Mouse (Mus musculus) neural tube, embryonic 13.5 days (tissue): ENCODE measurements around the gene Foxk1. TPM values are rescaled to one million over a fixed set of nuclear protein-coding genes. Genes with fewer than 3 reads are reported as not detected.

Experiments
- ATAC-seq: fragments of 200-750 bp; cut with Nextera tagmentation; 2 replicates; pipeline ENCODE4 v1.8.0; 2017; ENCODE audit warnings: low read depth, mild to moderate bottlenecking, moderate TSS enrichment, moderate library complexity
- H3K27ac ChIP-seq: fragments of 300-500 bp; sonication (generic); replicated peaks from 2 replicates; pipeline ENCODE4 v1.5.1; 2015; ENCODE audit warnings: moderate library complexity, mild to moderate bottlenecking, inconsistent platforms
- H3K27me3 ChIP-seq: fragments of 300-500 bp; sonication (generic); 2 replicates; pipeline ENCODE4 v1.6.1; 2015; ENCODE audit warnings: mild to moderate bottlenecking, inconsistent platforms
- H3K36me3 ChIP-seq: fragments of 300-500 bp; sonication (generic); 2 replicates; pipeline ENCODE4 v1.6.1; 2015; ENCODE audit warnings: mild to moderate bottlenecking, inconsistent platforms
- H3K4me1 ChIP-seq: fragments of 300-500 bp; sonication (generic); replicated peaks from 2 replicates; pipeline ENCODE4 v1.6.1; 2015; ENCODE audit warnings: inconsistent platforms
- H3K4me2 ChIP-seq: fragments of 300-500 bp; sonication (generic); 2 replicates; pipeline ENCODE4 v1.6.1; 2015; ENCODE audit warnings: inconsistent platforms, mild to moderate bottlenecking, moderate library complexity
- H3K4me3 ChIP-seq: fragments of 300-500 bp; sonication (generic); 2 replicates; pipeline ENCODE4 v1.5.1; 2015; ENCODE audit warnings: mild to moderate bottlenecking, inconsistent platforms
- H3K9ac ChIP-seq: fragments of 300-500 bp; sonication (generic); 2 replicates; pipeline ENCODE4 v1.6.1; 2015; ENCODE audit warnings: moderate library complexity, mild to moderate bottlenecking, inconsistent platforms
- H3K9me3 ChIP-seq: fragments of 300-500 bp; sonication (generic); 2 replicates; pipeline ENCODE4 v1.6.1; 2016; ENCODE audit warnings: inconsistent platforms
- WGBS: fragments of 180-500 bp; shearing (Covaris S2); methylation state at CpG from one replicate; pipeline ENCODE4 v1.1.7; 2015; 5-methylcytosine and 5-hydroxymethylcytosine counted together
- polyA plus RNA-seq: library from polyadenylated mRNA; unstranded; fragments of >200 nt; fragmentation: Nextera tagmentation; extraction: Ambion mirVana; gene quantifications from 2 replicates; pipeline ENCODE4 v1.2.1, GENCODE M21; 2015

Foxk1 gene
- polyA plus RNA-seq, 1 experiment from 2014 or later = 7.2 TPM

- no peak overlapping the region for H3K9ac ChIP-seq
- no peak for ATAC-seq
These were observed 9.1 kb downstream of the Foxk1 start for GRCm38 (mm10) chr5:142410348-142410747.

GRCm38 (mm10) chr5:142412678-142413385, 11.5 kb downstream of the Foxk1 start:
- H3K4me2 ChIP-seq = no peak overlapping the region
- H3K36me3 ChIP-seq = peaks cover 9% of the 10 kb centered on the region; the same call in 1 of the 2 replicates
- WGBS = 57% methylated on average over 6 of the region's 6 CpGs
- peaks cover 75% of the 10 kb centered on the region for H3K4me1 ChIP-seq
- H3K27me3 ChIP-seq = peaks cover 4% of the 10 kb centered on the region; the same call in 1 of the 2 replicates
- no peak overlapping the region for H3K27ac ChIP-seq
- no peak overlapping the region for H3K4me3 ChIP-seq
- 0 out of 2 replicates have a peak overlapping the region, but pooled peaks have one; percentile 2 for H3K9ac ChIP-seq
- H3K9me3 ChIP-seq = no peaks in the 10 kb centered on the region
- no peak for ATAC-seq

More at GRCm38 (mm10) chr5:142410348-142410747, 9.1 kb downstream of the Foxk1 start:
- Histone ChIP-seq H3K4me3 (no peak overlapping the region), H3K27me3 (peaks cover 4% of the 10 kb centered on the region; the same call in 1 of the 2 replicates), H3K4me2 (no peak overlapping the region), H3K27ac (peak overlapping the region; percentile 43), H3K4me1 (peaks cover 80% of the 10 kb centered on the region), H3K9me3 (no peaks in the 10 kb centered on the region), H3K36me3 (peaks cover 27% of the 10 kb centered on the region; the same call in 1 of the 2 replicates)
- 40% methylated on average over 7 of the region's 7 CpGs for WGBS

DNA sequence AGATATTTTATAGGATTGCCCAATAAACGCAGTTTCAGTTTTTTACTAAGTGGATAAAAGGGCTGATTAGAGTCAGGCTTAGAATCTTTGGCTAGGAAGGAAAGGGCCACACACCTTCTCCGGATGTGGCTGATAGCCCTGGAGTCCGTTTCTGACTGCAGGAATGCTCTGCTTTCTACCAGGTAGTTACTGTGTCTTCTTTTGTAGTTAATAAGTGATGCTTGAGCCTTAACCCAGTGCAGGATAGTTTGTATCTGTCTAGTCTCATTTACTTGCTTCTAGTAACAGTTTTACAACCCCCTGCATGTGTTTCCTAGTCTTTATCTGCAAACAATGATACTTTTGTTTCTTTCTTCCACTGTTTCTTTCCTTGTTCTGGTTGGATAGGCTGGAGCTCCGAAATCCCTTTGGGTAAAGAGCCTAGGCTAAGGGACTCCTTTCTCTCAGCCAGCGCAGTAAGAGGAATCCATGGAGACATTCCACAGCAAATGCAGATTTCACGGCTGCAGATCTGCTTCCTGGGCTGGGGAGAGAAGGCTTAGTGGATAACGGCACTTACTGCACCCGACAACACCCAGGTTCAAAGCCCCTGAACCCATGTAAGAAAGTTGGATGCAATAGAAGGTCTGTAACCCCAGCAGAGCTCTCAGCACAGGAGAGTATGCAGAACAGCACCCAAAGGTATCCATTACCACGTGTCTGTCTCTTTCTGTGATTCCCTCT, 12.6 kb downstream of the Foxk1 start:
- Histone ChIP-seq H3K9ac (0 out of 2 replicates have a peak overlapping the region, but pooled peaks have one; percentile 23), H3K4me2 (no peak overlapping the region), H3K4me3 (no peak overlapping the region), H3K4me1 (peaks cover 66% of the 10 kb centered on the region), H3K36me3 (peaks cover 9% of the 10 kb centered on the region; the same call in 1 of the 2 replicates), H3K27me3 (peaks cover 4% of the 10 kb centered on the region; the same call in 1 of the 2 replicates), H3K27ac (peak overlapping the region; percentile 38; the same call in 1 of the 2 replicates), H3K9me3 (no peaks in the 10 kb centered on the region)
- ATAC-seq = no peak
- 22% methylated on average over 9 of the region's 9 CpGs for WGBS

- Histone ChIP-seq H3K27me3 (peaks cover 4% of the 10 kb centered on the region; the same call in 1 of the 2 replicates), H3K4me1 (peaks cover 50% of the 10 kb centered on the region), H3K9ac (no peak overlapping the region), H3K9me3 (no peaks in the 10 kb centered on the region), H3K27ac (no peak overlapping the region), H3K36me3 (peaks cover 19% of the 10 kb centered on the region), H3K4me2 (no peak overlapping the region), H3K4me3 (no peak overlapping the region)
- ATAC-seq = no peak; the same call in 1 of the 2 replicates
- 16% methylated on average over 6 of the region's 6 CpGs for WGBS
These were observed 14.1 kb downstream of the Foxk1 start for GRCm38 (mm10) chr5:142415401-142415800.

DNA sequence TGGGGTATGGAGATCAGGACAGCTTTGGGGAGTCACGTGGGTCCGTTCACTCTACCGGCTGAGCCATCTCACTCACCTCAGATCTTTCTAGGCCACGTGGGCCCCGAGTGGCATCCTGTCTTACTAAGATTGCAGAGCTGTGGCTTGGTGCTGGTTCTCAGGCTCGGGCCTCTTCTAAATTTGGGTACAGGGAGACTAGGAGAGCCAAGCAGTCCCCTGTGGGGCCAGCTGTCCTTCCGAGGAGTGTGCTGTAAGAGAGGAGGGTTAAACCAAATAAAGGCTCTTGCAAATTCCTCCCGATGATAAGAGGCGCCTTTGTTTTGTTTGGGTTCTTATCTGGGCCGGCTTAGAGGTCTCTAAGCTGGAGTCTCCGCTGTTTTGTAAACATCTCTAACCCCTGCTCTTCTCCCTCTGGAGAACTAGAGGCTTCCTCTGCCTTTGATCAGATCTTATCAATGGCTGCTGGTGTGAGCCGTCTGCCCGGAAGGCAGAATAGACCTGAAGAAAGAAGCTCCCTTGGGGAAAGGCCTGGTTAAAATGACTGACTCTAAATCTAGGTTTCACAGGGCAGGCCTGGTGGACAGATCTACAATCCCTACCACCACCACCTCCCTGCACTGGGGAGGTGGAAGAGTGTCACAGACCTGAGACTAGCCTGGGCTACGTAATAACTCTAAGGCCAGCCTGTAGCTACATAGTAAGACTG, 14.9 kb downstream of the Foxk1 start:
- peak overlapping the region; percentile 43 for H3K27ac ChIP-seq
- no peak for ATAC-seq
- H3K36me3 ChIP-seq = peaks cover 25% of the 10 kb centered on the region
- H3K27me3 ChIP-seq = peaks cover 4% of the 10 kb centered on the region; the same call in 1 of the 2 replicates
- H3K9ac ChIP-seq = no peak overlapping the region
- WGBS = 35% methylated on average over 14 of the region's 14 CpGs
- H3K4me3 ChIP-seq = no peak overlapping the region
- H3K9me3 ChIP-seq = no peaks in the 10 kb centered on the region
- no peak overlapping the region for H3K4me2 ChIP-seq
- H3K4me1 ChIP-seq = peaks cover 43% of the 10 kb centered on the region

DNA sequence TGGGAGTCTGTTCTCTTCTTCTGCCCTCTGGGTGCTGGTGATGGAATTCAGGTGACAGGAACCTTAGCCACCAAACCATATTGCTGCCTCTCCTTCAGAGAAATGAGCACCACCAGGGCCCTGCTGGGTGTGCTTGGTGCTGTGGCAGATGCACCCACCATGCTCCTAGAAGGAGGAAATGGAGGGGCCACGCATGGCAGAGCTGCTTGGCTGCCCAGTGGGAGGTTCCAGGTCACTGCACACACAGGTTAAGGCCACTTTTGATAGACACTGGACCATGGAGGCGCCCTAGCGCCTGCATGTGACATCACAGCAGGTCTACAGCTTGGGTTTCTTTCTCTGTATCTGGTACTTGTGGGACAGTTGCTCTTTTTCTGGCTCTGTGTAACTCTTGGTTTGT, 15.8 kb downstream of the Foxk1 start:
- Histone ChIP-seq H3K36me3 (peaks cover 21% of the 10 kb centered on the region), H3K9ac (no peak overlapping the region), H3K4me2 (no peak overlapping the region), H3K9me3 (no peaks in the 10 kb centered on the region), H3K4me1 (peaks cover 45% of the 10 kb centered on the region), H3K27ac (no peak overlapping the region), H3K4me3 (no peak overlapping the region), H3K27me3 (peaks cover 4% of the 10 kb centered on the region; the same call in 1 of the 2 replicates)
- WGBS = 85% methylated on average over 3 of the region's 3 CpGs
- no peak for ATAC-seq

- WGBS = 75% methylated on average over 9 of the region's 9 CpGs
- Histone ChIP-seq H3K4me1 (peaks cover 47% of the 10 kb centered on the region), H3K4me3 (no peak overlapping the region), H3K27ac (no peak overlapping the region), H3K4me2 (no peak overlapping the region), H3K9me3 (no peaks in the 10 kb centered on the region), H3K27me3 (peaks cover under 1% of the 10 kb centered on the region; the same call in 1 of the 2 replicates), H3K9ac (no peak overlapping the region), H3K36me3 (peaks cover 16% of the 10 kb centered on the region)
- ATAC-seq = no peak
These were observed 16.6 kb downstream of the Foxk1 start for GRCm38 (mm10) chr5:142417876-142418275.

GRCm38 (mm10) chr5:142418419-142418818, 17.1 kb downstream of the Foxk1 start:
- Histone ChIP-seq H3K27me3 (no peaks in the 10 kb centered on the region), H3K27ac (no peak overlapping the region), H3K36me3 (peaks cover 16% of the 10 kb centered on the region), H3K9me3 (no peaks in the 10 kb centered on the region), H3K4me2 (no peak overlapping the region), H3K4me3 (no peak overlapping the region), H3K9ac (no peak overlapping the region), H3K4me1 (peaks cover 47% of the 10 kb centered on the region)
- ATAC-seq = no peak
- 98% methylated on average over 4 of the region's 4 CpGs for WGBS

DNA sequence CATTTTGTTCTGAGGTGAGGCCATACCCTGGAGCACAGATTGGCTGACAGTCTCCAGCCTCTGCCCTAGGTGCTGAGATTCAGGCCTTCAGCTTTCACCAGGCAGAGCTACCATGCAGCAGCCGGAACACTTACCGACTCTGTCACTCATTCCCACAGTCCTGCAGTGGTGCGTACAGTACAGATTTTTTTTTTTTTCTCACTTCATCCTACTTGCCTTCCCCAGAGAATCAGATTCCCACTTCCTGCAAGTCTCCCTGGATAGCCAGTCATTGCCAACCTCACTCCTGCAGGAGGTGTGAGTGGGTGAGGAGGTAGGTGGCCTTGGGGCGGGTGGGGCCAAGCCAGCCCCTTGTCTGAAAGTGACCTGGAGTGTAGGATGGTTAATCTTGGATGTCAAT, 19.0 kb downstream of the Foxk1 start:
- no peaks in the 10 kb centered on the region for H3K27me3 ChIP-seq
- H3K9ac ChIP-seq = no peak overlapping the region
- WGBS = 95% methylated on average over 4 of the region's 4 CpGs
- H3K9me3 ChIP-seq = no peaks in the 10 kb centered on the region
- H3K4me1 ChIP-seq = peaks cover 47% of the 10 kb centered on the region
- peaks cover 16% of the 10 kb centered on the region for H3K36me3 ChIP-seq
- no peak overlapping the region for H3K4me3 ChIP-seq
- no peak overlapping the region for H3K4me2 ChIP-seq
- ATAC-seq = no peak
- H3K27ac ChIP-seq = no peak overlapping the region

- H3K9ac ChIP-seq = no peak overlapping the region
- no peak overlapping the region for H3K27ac ChIP-seq
- WGBS = 78% methylated on average over 9 of the region's 9 CpGs
- no peak for ATAC-seq
- peaks cover 41% of the 10 kb centered on the region for H3K4me1 ChIP-seq
- H3K36me3 ChIP-seq = peaks cover 16% of the 10 kb centered on the region
- H3K4me2 ChIP-seq = no peak overlapping the region
- H3K9me3 ChIP-seq = no peaks in the 10 kb centered on the region
- no peaks in the 10 kb centered on the region for H3K27me3 ChIP-seq
- no peak overlapping the region for H3K4me3 ChIP-seq
These were observed 19.6 kb downstream of the Foxk1 start for GRCm38 (mm10) chr5:142420920-142421319.

GRCm38 (mm10) chr5:142421886-142422285, 20.6 kb downstream of the Foxk1 start:
- no peak overlapping the region for H3K27ac ChIP-seq
- no peak for ATAC-seq
- H3K9ac ChIP-seq = no peak overlapping the region
- no peak overlapping the region for H3K4me2 ChIP-seq
- WGBS = 91% methylated on average over 5 of the region's 5 CpGs
- no peaks in the 10 kb centered on the region for H3K9me3 ChIP-seq
- peaks cover 16% of the 10 kb centered on the region for H3K36me3 ChIP-seq
- H3K4me3 ChIP-seq = no peak overlapping the region
- H3K27me3 ChIP-seq = no peaks in the 10 kb centered on the region
- H3K4me1 ChIP-seq = peaks cover 39% of the 10 kb centered on the region

GRCm38 (mm10) chr5:142423141-142423540, 21.8 kb downstream of the Foxk1 start:
- H3K9me3 ChIP-seq = no peaks in the 10 kb centered on the region
- peak overlapping the region; percentile 46 for H3K27ac ChIP-seq
- no peak for ATAC-seq
- no peak overlapping the region for H3K4me2 ChIP-seq
- no peak overlapping the region for H3K9ac ChIP-seq
- H3K27me3 ChIP-seq = no peaks in the 10 kb centered on the region
- no peak overlapping the region for H3K4me3 ChIP-seq
- H3K36me3 ChIP-seq = peaks cover 16% of the 10 kb centered on the region
- H3K4me1 ChIP-seq = peaks cover 47% of the 10 kb centered on the region
- 83% methylated on average over 10 of the region's 10 CpGs for WGBS
